Mouse (Mus musculus) lung, postnatal 0 days (tissue): ENCODE results near the gene Msi2.

Source experiments
- CTCF ChIP-seq: IDR thresholded peaks from 2 replicates; pipeline ENCODE4 v1.5.1; 2016; ENCODE audit warnings: antibody characterized with exemption, mild to moderate bottlenecking
- EP300 ChIP-seq: IDR thresholded peaks from 2 replicates; pipeline ENCODE4 v1.6.1; 2016; ENCODE audit warnings: antibody characterized with exemption, mild to moderate bottlenecking, control low read depth

- no peak for TF ChIP-seq CTCF
- TF ChIP-seq EP300 = no peak
These were observed 229.2 kb downstream of the Msi2 start for GRCm38 (mm10) chr11:88488941-88489724.
